Mouse (Mus musculus) limb, embryonic 12.5 days (tissue): ENCODE measurements around the gene Gli1. TPM values are rescaled to one million over a fixed set of nuclear protein-coding genes. Genes with fewer than 3 reads are reported as not detected.
A peak's percentile ranks its signal among the peaks of the same experiment; 100 is the strongest.

Experiments
- ATAC-seq: fragments of 200-750 bp; cut with Nextera tagmentation; 2 replicates; pipeline ENCODE4 v1.8.0; 2017; ENCODE audit warnings: low read depth, moderate TSS enrichment; ENCODE audit not compliant: insufficient number of reproducible peaks, insufficient read depth, low FRiP score, low TSS enrichment
- H3K27ac ChIP-seq: fragments of 300-500 bp; sonication (generic); 2 replicates; pipeline ENCODE4 v1.5.1; 2016; ENCODE audit warnings: mild to moderate bottlenecking, moderate library complexity
- H3K27me3 ChIP-seq: fragments of 300-500 bp; sonication (generic); 2 replicates; pipeline ENCODE4 v1.6.1; 2016; ENCODE audit warnings: mild to moderate bottlenecking, moderate library complexity
- H3K36me3 ChIP-seq: fragments of 300-500 bp; sonication (generic); 2 replicates; pipeline ENCODE4 v1.6.1; 2016; ENCODE audit warnings: mild to moderate bottlenecking, moderate library complexity
- H3K4me1 ChIP-seq: fragments of 300-500 bp; sonication (generic); replicated peaks from 2 replicates; pipeline ENCODE4 v1.6.1; 2016
- H3K4me2 ChIP-seq: fragments of 300-500 bp; sonication (generic); 2 replicates; pipeline ENCODE4 v1.6.1; 2016; ENCODE audit warnings: mild to moderate bottlenecking, moderate library complexity
- H3K4me3 ChIP-seq: fragments of 300-500 bp; sonication (generic); replicated peaks from 2 replicates; pipeline ENCODE4 v1.5.1; 2016; ENCODE audit warnings: mild to moderate bottlenecking
- H3K9ac ChIP-seq: fragments of 300-500 bp; sonication (generic); replicated peaks from 2 replicates; pipeline ENCODE4 v1.6.1; 2016; ENCODE audit warnings: mild to moderate bottlenecking, moderate library complexity
- H3K9me3 ChIP-seq: fragments of 300-500 bp; sonication (generic); 2 replicates; pipeline ENCODE4 v1.6.1; 2016; ENCODE audit warnings: mild to moderate bottlenecking, moderate library complexity
- WGBS: fragments of 180-500 bp; shearing (Covaris S2); methylation state at CpG from one replicate; pipeline ENCODE4 v1.1.7; 2016; 5-methylcytosine and 5-hydroxymethylcytosine counted together
- polyA plus RNA-seq: library from polyadenylated mRNA; unstranded; fragments of >200 nt; fragmentation: Nextera tagmentation; extraction: Ambion mirVana; gene quantifications from 2 replicates; pipeline ENCODE4 v1.2.1, GENCODE M21; 2016

Gene Gli1
- polyA plus RNA-seq, 1 experiment from 2014 or later = 11.0 TPM

GRCm38 (mm10) chr10:127367116-127367515 is 25.3 kb upstream of the Gli1 start:
- no peaks in the 10 kb centered on the region for H3K27me3 ChIP-seq
- H3K4me1 ChIP-seq = peaks cover 10% of the 10 kb centered on the region; the same call in 1 of the 2 replicates
- ATAC-seq = no peak
- no peaks in the 10 kb centered on the region for H3K9me3 ChIP-seq
- WGBS = 80% methylated on average over 5 of the region's 5 CpGs
- H3K36me3 ChIP-seq = no peaks in the 10 kb centered on the region
- no peak overlapping the region for H3K4me3 ChIP-seq
- H3K4me2 ChIP-seq = no peak overlapping the region
- no peak overlapping the region for H3K9ac ChIP-seq
- H3K27ac ChIP-seq = no peak overlapping the region

DNA sequence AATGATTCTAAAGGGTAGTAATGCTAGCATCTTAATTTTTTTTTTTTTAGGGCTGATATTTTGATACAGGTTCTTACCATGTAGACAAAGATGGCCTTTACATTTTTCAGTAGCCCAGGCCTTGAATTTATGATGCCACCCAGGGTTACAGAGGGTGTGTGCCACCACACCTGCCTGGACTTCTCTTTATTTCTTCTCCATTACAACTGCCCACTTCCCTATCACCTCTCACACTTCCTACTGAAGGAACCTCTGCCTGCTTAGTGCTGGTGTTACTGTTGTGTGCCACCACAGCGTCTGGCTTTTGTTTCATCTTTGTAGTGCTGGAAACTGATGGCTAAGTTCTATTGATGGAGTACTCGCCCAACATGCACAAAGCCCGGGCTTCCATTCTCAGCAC is 18.9 kb upstream of the Gli1 start:
- ATAC-seq = no peak
- no peak overlapping the region for H3K4me2 ChIP-seq
- H3K4me1 ChIP-seq = no peaks in the 10 kb centered on the region
- H3K4me3 ChIP-seq = no peak overlapping the region
- H3K27me3 ChIP-seq = no peaks in the 10 kb centered on the region
- WGBS = 79% methylated on average over 3 of the region's 3 CpGs
- H3K36me3 ChIP-seq = no peaks in the 10 kb centered on the region
- no peak overlapping the region for H3K27ac ChIP-seq
- H3K9ac ChIP-seq = no peak overlapping the region
- H3K9me3 ChIP-seq = no peaks in the 10 kb centered on the region

DNA sequence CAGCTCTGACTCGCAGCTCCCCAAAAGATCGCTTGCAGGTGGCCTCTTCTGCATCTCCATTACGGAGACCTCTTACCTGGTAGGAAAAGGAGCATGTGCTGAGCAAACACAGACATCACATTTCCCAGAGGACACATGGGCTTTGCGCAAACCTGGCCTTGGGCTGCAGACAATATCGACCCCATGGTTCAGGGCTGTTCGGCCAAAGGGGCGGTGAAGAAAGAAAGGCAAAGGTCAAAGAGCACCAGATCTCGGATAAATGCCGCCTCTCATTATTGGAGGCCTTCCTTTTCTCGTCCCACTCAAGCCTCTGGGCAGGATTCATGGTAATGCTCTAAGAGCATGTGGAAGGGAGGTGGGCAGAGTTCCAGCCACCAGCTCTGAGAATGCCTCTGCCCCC is 13.6 kb upstream of the Gli1 start:
- Histone ChIP-seq H3K9ac (no peak overlapping the region), H3K27me3 (no peaks in the 10 kb centered on the region), H3K36me3 (no peaks in the 10 kb centered on the region), H3K4me3 (no peak overlapping the region), H3K27ac (no peak overlapping the region), H3K4me1 (peaks cover 8% of the 10 kb centered on the region), H3K9me3 (no peaks in the 10 kb centered on the region), H3K4me2 (no peak overlapping the region)
- no peak for ATAC-seq
- 76% methylated on average over 10 of the region's 10 CpGs for WGBS

- H3K9ac ChIP-seq = no peak within 1 kb of the TSS
- no peak within 1 kb of the TSS for H3K4me2 ChIP-seq
- H3K27me3 ChIP-seq = no peaks in the 10 kb centered on the region
- no peak within 1 kb of the TSS for H3K4me3 ChIP-seq
- H3K4me1 ChIP-seq = peaks cover 8% of the 10 kb centered on the region
- no peak for ATAC-seq
- no peak within 1 kb of the TSS for H3K27ac ChIP-seq
- H3K36me3 ChIP-seq = no peaks in the 10 kb centered on the region
- no peaks in the 10 kb centered on the region for H3K9me3 ChIP-seq
- 86% methylated on average over 18 of the region's 18 CpGs for WGBS
These were observed 12.4 kb upstream of the Gli1 start, which contains the start of gene Inhbe for GRCm38 (mm10) chr10:127353909-127354895. Inhbe (minus strand) TSS chr10:127354411.

- Histone ChIP-seq H3K4me1 (peaks cover 8% of the 10 kb centered on the region), H3K4me2 (no peak overlapping the region), H3K27me3 (no peaks in the 10 kb centered on the region), H3K9ac (no peak overlapping the region), H3K27ac (no peak overlapping the region), H3K4me3 (no peak overlapping the region), H3K36me3 (no peaks in the 10 kb centered on the region), H3K9me3 (no peaks in the 10 kb centered on the region)
- 90% methylated on average over 11 of the region's 11 CpGs for WGBS
- no peak for ATAC-seq
These were observed 11.0 kb upstream of the Gli1 start for GRCm38 (mm10) chr10:127352766-127353165.

- Histone ChIP-seq H3K27ac (no peak overlapping the region), H3K4me1 (peaks cover 8% of the 10 kb centered on the region), H3K4me2 (no peak overlapping the region), H3K4me3 (no peak overlapping the region), H3K9me3 (no peaks in the 10 kb centered on the region), H3K27me3 (no peaks in the 10 kb centered on the region), H3K9ac (no peak overlapping the region), H3K36me3 (no peaks in the 10 kb centered on the region)
- 75% methylated on average over 9 of the region's 9 CpGs for whole genome bisulfite sequencing
- ATAC-seq = no peak
These were observed 10.4 kb upstream of the Gli1 start for GRCm38 (mm10) chr10:127352187-127352586.

DNA sequence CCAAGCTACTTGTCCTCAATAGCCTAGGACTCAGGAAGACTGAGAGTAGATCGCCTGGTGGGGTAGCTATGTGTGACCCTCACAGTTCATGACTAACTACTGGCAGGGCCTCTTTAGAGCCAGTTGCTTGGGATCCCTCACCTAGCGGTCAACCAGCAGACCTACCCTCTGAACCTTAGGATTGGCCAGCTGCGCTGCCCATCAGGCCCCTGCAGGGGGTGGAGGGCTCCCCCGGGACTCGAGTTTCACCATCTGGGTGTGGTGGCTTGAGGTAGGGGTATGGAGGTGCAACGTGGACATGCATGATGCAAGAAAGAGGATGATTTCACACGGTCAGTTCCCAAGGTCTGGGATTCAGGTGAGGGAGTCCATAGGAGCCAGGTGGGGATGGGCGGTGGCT is 9.9 kb upstream of the Gli1 start:
- no peaks in the 10 kb centered on the region for H3K9me3 ChIP-seq
- no peak overlapping the region for H3K4me2 ChIP-seq
- H3K36me3 ChIP-seq = no peaks in the 10 kb centered on the region
- H3K4me3 ChIP-seq = no peak overlapping the region
- WGBS = 71% methylated on average over 8 of the region's 8 CpGs
- H3K9ac ChIP-seq = no peak overlapping the region
- H3K27ac ChIP-seq = no peak overlapping the region
- ATAC-seq = no peak
- no peaks in the 10 kb centered on the region for H3K27me3 ChIP-seq
- peaks cover 8% of the 10 kb centered on the region for H3K4me1 ChIP-seq

DNA sequence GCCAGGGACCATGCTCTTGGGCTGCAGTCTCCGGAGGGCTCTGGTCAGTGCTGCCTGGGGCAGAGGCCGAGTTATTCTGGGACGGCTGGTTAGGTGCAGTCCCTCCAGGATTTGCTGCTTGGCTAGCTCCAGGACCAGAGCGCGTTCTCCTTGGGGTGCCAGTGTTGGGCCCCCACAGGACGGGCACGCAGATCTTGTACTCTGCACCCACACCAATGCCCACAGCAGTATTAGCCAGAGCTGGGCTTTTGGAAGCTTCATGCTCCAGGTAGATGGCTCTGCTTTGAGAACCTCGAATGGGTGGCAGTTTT is 9.5 kb upstream of the Gli1 start:
- Histone ChIP-seq H3K27ac (no peak overlapping the region), H3K9ac (peak overlapping the region; percentile 47), H3K4me3 (peak overlapping the region; percentile 35), H3K9me3 (no peaks in the 10 kb centered on the region), H3K36me3 (no peaks in the 10 kb centered on the region), H3K27me3 (no peaks in the 10 kb centered on the region), H3K4me1 (peaks cover 8% of the 10 kb centered on the region), H3K4me2 (peak overlapping the region; percentile 60)
- WGBS = 79% methylated on average over 8 of the region's 8 CpGs
- no peak for ATAC-seq

- no peaks in the 10 kb centered on the region for H3K27me3 ChIP-seq
- peak overlapping the region; percentile 35 for H3K4me3 ChIP-seq
- peak overlapping the region; percentile 60 for H3K4me2 ChIP-seq
- H3K4me1 ChIP-seq = peaks cover 8% of the 10 kb centered on the region
- no peaks in the 10 kb centered on the region for H3K9me3 ChIP-seq
- peak overlapping the region; percentile 47 for H3K9ac ChIP-seq
- ATAC-seq = peak; percentile 40; the same call in 1 of the 2 replicates
- 13% methylated on average over 24 of the region's 24 CpGs for WGBS
- H3K36me3 ChIP-seq = no peaks in the 10 kb centered on the region
- H3K27ac ChIP-seq = no peak overlapping the region
These were observed 9.0 kb upstream of the Gli1 start for GRCm38 (mm10) chr10:127350594-127351284.

GRCm38 (mm10) chr10:127349810-127350209 is 8.0 kb upstream of the Gli1 start:
- Histone ChIP-seq H3K4me2 (no peak overlapping the region), H3K9ac (no peak overlapping the region)
- WGBS = 77% methylated on average over 8 of the region's 8 CpGs

DNA sequence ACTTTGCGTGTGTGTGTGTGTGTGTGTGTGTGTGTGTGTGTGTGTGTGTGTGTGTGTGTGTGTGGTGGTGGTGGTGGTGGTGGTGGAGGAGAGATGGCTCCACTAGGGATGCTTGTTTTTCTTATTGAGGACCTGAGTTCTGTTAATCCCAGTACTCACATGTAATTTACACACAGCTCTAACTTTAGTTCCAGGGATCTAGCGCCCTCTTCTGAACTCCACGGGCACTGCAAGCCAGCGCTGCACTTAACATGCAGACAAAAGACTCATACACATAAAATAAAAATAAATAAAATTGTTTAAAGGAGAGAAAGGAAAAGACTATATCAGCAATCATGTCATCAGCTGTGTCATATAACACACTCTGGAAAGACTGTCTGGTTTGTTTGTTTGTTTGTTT is 7.2 kb upstream of the Gli1 start:
- ATAC-seq = no peak
- Histone ChIP-seq H3K9me3 (no peaks in the 10 kb centered on the region), H3K4me1 (peaks cover 8% of the 10 kb centered on the region), H3K27ac (no peak overlapping the region), H3K9ac (no peak overlapping the region), H3K4me2 (no peak overlapping the region), H3K27me3 (no peaks in the 10 kb centered on the region), H3K4me3 (no peak overlapping the region), H3K36me3 (no peaks in the 10 kb centered on the region)
- WGBS = 74% methylated on average over 4 of the region's 4 CpGs

More at GRCm38 (mm10) chr10:127349810-127350209, 8.0 kb upstream of the Gli1 start:
- Histone ChIP-seq H3K4me1 (peaks cover 8% of the 10 kb centered on the region), H3K4me3 (no peak overlapping the region), H3K27ac (no peak overlapping the region), H3K9me3 (no peaks in the 10 kb centered on the region), H3K36me3 (no peaks in the 10 kb centered on the region), H3K27me3 (no peaks in the 10 kb centered on the region)
- ATAC-seq = no peak
